In genomic region chr5:124552558-124553307, GRCm38 (mm10) we compare ENCODE assay signal across 8 mouse cellular contexts. TPM values are rescaled to one million over a fixed set of nuclear protein-coding genes. Genes with fewer than 3 reads are reported as not detected.
DNase-seq lines count a peak whose midpoint lies in the region; ATAC-seq and TF ChIP-seq lines count a peak whose summit lies in the region.

Gene Ddx55, plus strand, starts transcription at chr5:124552864.

- peak within 1 kb of the TSS; percentile 93 for H3K4me3 ChIP-seq in hindbrain, embryonic 13.5 days

- DNase-seq in Patski (ENCODE audit: low read depth, low spot score): peak; percentile 67
- DNase-seq in cerebellum, postnatal 10 days: peak; percentile 93 to 94
- peak; percentile 85 to 87 for DNase-seq in frontal cortex, postnatal 14 days (ENCODE audit: low spot score in 2 of 2)
- peak; percentile 80 for DNase-seq in left cerebral cortex, adult 11 months (ENCODE audit: low spot score)
- peak; percentile 94 to 95 for DNase-seq in lung, postnatal 4 days
- DNase-seq in retina, postnatal 7 days (ENCODE audit: low read depth, low spot score): peak; percentile 85
- peak; percentile 78 for DNase-seq in urinary bladder, adult 2 months (ENCODE audit: low spot score)

- CTCF ChIA-PET in Patski (lab: Charles Lee): interaction anchor here (0.6 to 5.7 kb wide), 6 partner anchors 9 to 223 kb away, joined by 3 to 30 read pairs (median 4); no protein-coding TSS in a partner anchor

- WGBS in hindbrain, embryonic 13.5 days: under 1% methylated on average over 63 of the region's 66 CpGs

- TF ChIP-seq CTCF in Patski (IDR thresholded peaks at IDR 0.05): no peak

- H3K36me3 ChIP-seq in hindbrain, embryonic 13.5 days: peaks cover 47% of the 10 kb centered on the region

- POLR2A ChIA-PET in Patski (lab: Charles Lee): interaction anchor here (0.6 to 2.0 kb wide), 10 partner anchors 10 to 1970 kb away, joined by 3 to 6 read pairs (median 4); partner anchors contain the start of gene Atp6v0a2

- no peaks in the 10 kb centered on the region for H3K27me3 ChIP-seq in Patski
- H3K27me3 ChIP-seq in hindbrain, embryonic 13.5 days: no peaks in the 10 kb centered on the region

- peak within 1 kb of the TSS; percentile 89 for H3K9ac ChIP-seq in hindbrain, embryonic 13.5 days

- ATAC-seq in Patski: peak; percentile 84
- ATAC-seq in hindbrain, embryonic 13.5 days (ENCODE audit: low FRiP score): peak; percentile 92

- no peaks in the 10 kb centered on the region for H3K9me3 ChIP-seq in hindbrain, embryonic 13.5 days

- in situ Hi-C loops in Patski (cut with MboI; ENCODE audit: low pct_unique_long_range_greater_than_20kb): no loop called here

- peaks cover 18% of the 10 kb centered on the region for H3K4me1 ChIP-seq in hindbrain, embryonic 13.5 days (replicated peaks)

- peak within 1 kb of the TSS; percentile 80 for H3K4me2 ChIP-seq in hindbrain, embryonic 13.5 days

- peak within 1 kb of the TSS; percentile 91 for H3K27ac ChIP-seq in hindbrain, embryonic 13.5 days

RNA-seq across cellular contexts. Expression of gene Ddx55, which starts in this region (rescaled TPM):
- polyA plus RNA-seq in Patski (2021): 24.5 TPM
- 26.4 and 27.5 TPM in 2 replicates for polyA plus RNA-seq in hindbrain, embryonic 13.5 days (2015; fragmentation: Nextera tagmentation; extraction: Ambion mirVana)
- 14.3 and 14.7 TPM in 2 replicates for polyA plus RNA-seq in urinary bladder, adult 2 months (2012; rRNA removed)

Comparison
In these comparisons a context has a peak if more than half of its experiments do, and no peak if none do; other contexts are left out.
1. Peak in every context shown above with its lines: DNase-seq, ATAC-seq, H3K4me3 ChIP-seq and H3K27ac ChIP-seq.